12 mouse cellular contexts compared by ENCODE assay signal in genomic region chr13:114845804-114846203, GRCm38 (mm10). TPM values are rescaled to one million over a fixed set of nuclear protein-coding genes. Genes with fewer than 3 reads are reported as not detected.
DNase-seq lines count a peak whose midpoint lies in the region; ATAC-seq lines count a peak whose summit lies in the region.
"Had no signal": no experiment of that assay in that cellular context is flagged by ENCODE, and none has a peak within 500 bp of the region (broad histone marks: within the 10 kb centered on the region; RNA-seq: fewer than 3 reads in every experiment).

No protein-coding gene starts in this region.

- no peak overlapping the region for H3K9ac ChIP-seq in midbrain, embryonic 15.5 days
- no peak overlapping the region for H3K9ac ChIP-seq in forebrain, embryonic 12.5 days
- H3K9ac ChIP-seq: intestine, embryonic 15.5 days; neural tube, embryonic 12.5 days had no signal

- no peaks in the 10 kb centered on the region for H3K4me1 ChIP-seq in midbrain, embryonic 15.5 days
- H3K4me1 ChIP-seq in forebrain, embryonic 12.5 days, result no peaks in the 10 kb centered on the region; the same call in 1 of the 2 replicates
- H3K4me1 ChIP-seq: intestine, embryonic 15.5 days; neural tube, embryonic 12.5 days had no signal

- peak; percentile 68 to 73 for DNase-seq in CD8-positive naive resting alpha-beta T cell, adult 2 months (ENCODE audit: low read depth in 2 of 2, low spot score in 2 of 2)
- peak; percentile 63 for DNase-seq in lung, postnatal 36 days
- DNase-seq in thymus, postnatal 0 days (ENCODE audit: low spot score), result peak; percentile 73
- DNase-seq in kidney, postnatal 14 days, result no peak
- DNase-seq: adrenal gland, adult 2 months; gastrocnemius, postnatal 14 days had no signal

- H3K4me2 ChIP-seq in midbrain, embryonic 15.5 days, result no peak overlapping the region
- no peak overlapping the region for H3K4me2 ChIP-seq in forebrain, embryonic 12.5 days
- H3K4me2 ChIP-seq: intestine, embryonic 15.5 days; neural tube, embryonic 12.5 days had no signal

- H3K9me3 ChIP-seq in midbrain, embryonic 15.5 days, result no peaks in the 10 kb centered on the region
- no peaks in the 10 kb centered on the region for H3K9me3 ChIP-seq in forebrain, embryonic 12.5 days
- H3K9me3 ChIP-seq: intestine, embryonic 15.5 days; neural tube, embryonic 12.5 days had no signal

- no peaks in the 10 kb centered on the region for H3K36me3 ChIP-seq in midbrain, embryonic 15.5 days (replicated peaks)
- H3K36me3 ChIP-seq in forebrain, embryonic 12.5 days (replicated peaks), result no peaks in the 10 kb centered on the region
- H3K36me3 ChIP-seq: neural tube, embryonic 12.5 days had no signal

- H3K27ac ChIP-seq in midbrain, embryonic 15.5 days, result no peak overlapping the region
- H3K27ac ChIP-seq in forebrain, embryonic 12.5 days, result no peak overlapping the region
- H3K27ac ChIP-seq: intestine, embryonic 15.5 days; macrophage; neural tube, embryonic 12.5 days had no signal

- no peaks in the 10 kb centered on the region for H3K27me3 ChIP-seq in midbrain, embryonic 15.5 days (replicated peaks)
- H3K27me3 ChIP-seq in forebrain, embryonic 12.5 days, result no peaks in the 10 kb centered on the region
- H3K27me3 ChIP-seq: intestine, embryonic 15.5 days; neural tube, embryonic 12.5 days had no signal

- ATAC-seq in common myeloid progenitor, adult 5-6 weeks (replicated peaks; ENCODE audit: low read depth, poor library complexity, severe bottlenecking), result peak; percentile 86
- no peak for ATAC-seq in midbrain, embryonic 15.5 days (replicated peaks)
- no peak for ATAC-seq in forebrain, embryonic 12.5 days (ENCODE audit: low FRiP score)
- ATAC-seq: intestine, embryonic 15.5 days had no signal

- H3K4me3 ChIP-seq in midbrain, embryonic 15.5 days, result no peak overlapping the region
- no peak overlapping the region for H3K4me3 ChIP-seq in forebrain, embryonic 12.5 days (replicated peaks)
- H3K4me3 ChIP-seq: intestine, embryonic 15.5 days; neural tube, embryonic 12.5 days had no signal

- WGBS in midbrain, embryonic 15.5 days, result 81% methylated on average over 6 of the region's 6 CpGs
- 86% methylated on average over 6 of the region's 6 CpGs for WGBS in forebrain, embryonic 12.5 days

RNA-seq across cellular contexts. Expression of gene Mocs2, which starts 27.8 kb away (rescaled TPM):
- total RNA-seq in common myeloid progenitor, adult 5-6 weeks (2017), result 33.6 and 48.1 TPM in 2 replicates
- 85.4 and 88.7 TPM in 2 replicates for polyA plus RNA-seq in thymus, postnatal 0 days (2015; fragmentation: Nextera tagmentation; extraction: Ambion mirVana)
- polyA plus RNA-seq in midbrain, embryonic 15.5 days (2015; fragmentation: Nextera tagmentation; extraction: Ambion mirVana), result 108 and 117 TPM in 2 replicates
- 84.1 and 84.6 TPM in 2 replicates for polyA plus RNA-seq in forebrain, embryonic 12.5 days (2016; fragmentation: Nextera tagmentation; extraction: Ambion mirVana)
